Mouse (Mus musculus): ENCODE results near the gene Gm44511. TPM values are rescaled to one million over a fixed set of nuclear protein-coding genes. Genes with fewer than 3 reads are reported as not detected.
"Not testable (repeated sequence)": the region's sequence is repeated elsewhere in the genome, so short reads cannot be mapped to it uniquely, and the experiment has no call there.

Gene Gm44511
- polyA plus RNA-seq, 1 experiment from 2014 or later = not detected

DNA sequence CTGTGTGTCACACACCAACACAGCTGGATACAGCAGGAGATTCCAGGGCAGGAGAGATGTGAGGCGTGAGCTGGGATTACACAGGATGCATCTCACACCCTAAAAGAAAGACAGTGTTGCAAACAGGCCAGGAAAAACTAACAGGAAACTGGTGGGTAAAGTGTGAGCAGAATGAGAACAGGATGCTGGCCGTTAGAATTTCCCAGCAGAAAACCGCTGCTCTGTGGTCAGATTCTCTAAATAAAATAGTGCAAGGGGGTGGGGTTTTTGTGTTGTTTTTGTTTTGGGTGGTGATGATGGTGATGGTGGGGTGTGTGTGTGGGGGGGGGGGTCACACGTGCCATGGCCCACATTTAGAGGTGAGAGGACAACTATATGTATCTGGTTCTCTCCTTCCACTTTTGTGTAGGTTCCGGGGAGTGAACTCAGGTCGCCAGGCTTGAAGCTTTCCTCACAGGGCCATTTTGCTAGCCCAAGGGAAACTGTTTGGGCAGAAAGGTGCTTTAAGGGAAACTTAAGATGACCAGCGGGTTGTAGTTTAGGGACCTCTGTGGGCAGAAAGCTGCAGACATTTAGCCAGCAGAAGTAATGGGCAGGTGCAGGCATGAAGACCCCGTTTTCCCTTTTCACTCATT lies 29.7 kb downstream of the Gm44511 start:
- H3K36me3 ChIP-seq (replicated peaks) = no peaks in the 10 kb centered on the region
- no peak overlapping the region for H3K4me2 ChIP-seq
- whole genome bisulfite sequencing = 84% methylated on average over 8 of the region's 8 CpGs
- H3K27ac ChIP-seq = no peak overlapping the region
- H3K27me3 ChIP-seq (replicated peaks) = no peaks in the 10 kb centered on the region
- H3K4me3 ChIP-seq = no peak overlapping the region
- no peak overlapping the region for H3K9ac ChIP-seq
- H3K9me3 ChIP-seq = no peaks in the 10 kb centered on the region
- peaks cover 11% of the 10 kb centered on the region for H3K4me1 ChIP-seq
- ATAC-seq (replicated peaks) = no peak

GRCm38 (mm10) chr6:128793734-128794133 lies 32.4 kb downstream of the Gm44511 start:
- H3K4me1 ChIP-seq = peaks cover 11% of the 10 kb centered on the region
- no peaks in the 10 kb centered on the region for H3K27me3 ChIP-seq (replicated peaks)
- no peaks in the 10 kb centered on the region for H3K9me3 ChIP-seq
- H3K9ac ChIP-seq = no peak overlapping the region
- ATAC-seq (replicated peaks) = no peak
- 69% methylated on average over 6 of the region's 6 CpGs for WGBS
- H3K36me3 ChIP-seq (replicated peaks) = no peaks in the 10 kb centered on the region
- no peak overlapping the region for H3K27ac ChIP-seq
- no peak overlapping the region for H3K4me2 ChIP-seq
- H3K4me3 ChIP-seq = no peak overlapping the region

DNA sequence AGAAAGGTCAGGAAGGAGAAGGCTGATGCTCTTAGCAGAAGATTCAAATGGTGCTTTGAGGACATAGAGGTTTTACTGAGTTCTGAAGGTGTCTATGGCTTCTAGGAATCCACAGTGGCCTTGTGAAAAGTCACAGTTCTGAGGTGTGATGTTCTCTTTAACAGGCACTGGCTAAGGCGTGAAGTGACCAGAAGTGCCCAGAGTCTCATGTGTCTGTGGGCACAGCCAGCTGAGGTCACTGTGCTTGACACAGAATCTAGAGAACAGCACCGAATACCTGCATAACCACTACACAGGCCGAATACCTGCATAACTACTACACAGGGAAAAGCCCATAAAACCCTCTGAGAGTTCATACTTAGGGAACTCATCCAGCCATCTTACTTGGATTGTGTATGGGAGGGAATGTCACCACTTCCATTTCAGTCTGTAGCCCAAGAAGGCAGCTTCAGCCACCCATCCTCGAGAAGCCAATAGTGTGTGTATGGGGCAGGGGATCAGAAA lies 35.6 kb downstream of the Gm44511 start:
- H3K4me1 ChIP-seq; H3K27ac ChIP-seq; ATAC-seq (replicated peaks); H3K9me3 ChIP-seq; H3K9ac ChIP-seq; H3K36me3 ChIP-seq (replicated peaks); H3K4me3 ChIP-seq; H3K4me2 ChIP-seq; H3K27me3 ChIP-seq (replicated peaks): not testable (repeated sequence)
- 89% methylated on average over 4 of the region's 4 CpGs for WGBS

DNA sequence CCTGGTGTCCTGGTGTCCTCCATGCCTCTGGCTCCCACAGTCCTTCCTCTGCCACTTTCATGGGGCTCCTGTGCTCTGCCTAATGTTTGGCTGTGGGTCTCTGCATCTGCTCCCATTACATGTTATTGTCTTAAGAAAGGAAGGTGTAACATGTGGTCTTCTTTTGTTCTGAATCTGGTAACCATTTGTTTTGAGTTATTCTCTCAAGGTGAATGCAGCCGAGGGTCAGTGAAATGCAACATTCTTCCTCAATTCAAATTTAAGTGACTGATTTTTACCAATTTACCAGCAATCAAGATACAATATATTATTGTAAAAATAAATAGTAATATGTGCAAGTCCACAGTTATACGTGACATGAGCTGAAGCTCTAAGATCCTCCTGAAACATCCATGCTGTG lies 37.0 kb downstream of the Gm44511 start, which contains the start of gene Klrb1c:
TSS of gene Klrb1c (minus strand) at position 101 of the 400 bp plus-strand sequence.
- Histone ChIP-seq H3K36me3 (replicated peaks) (no peaks in the 10 kb centered on the region), H3K9me3 (no peaks in the 10 kb centered on the region), H3K27me3 (replicated peaks) (no peaks in the 10 kb centered on the region), H3K4me3 (no peak within 1 kb of the TSS), H3K4me2 (no peak within 1 kb of the TSS), H3K27ac (no peak within 1 kb of the TSS), H3K9ac (no peak within 1 kb of the TSS), H3K4me1 (no peaks in the 10 kb centered on the region)
- 89% methylated on average over 2 of the region's 2 CpGs for WGBS
- ATAC-seq (replicated peaks) = no peak

GRCm38 (mm10) chr6:128788517-128788916 lies 37.6 kb downstream of the Gm44511 start:
- Histone ChIP-seq H3K27me3 (replicated peaks) (no peaks in the 10 kb centered on the region), H3K27ac (no peak overlapping the region), H3K4me1 (no peaks in the 10 kb centered on the region), H3K4me3 (no peak overlapping the region), H3K9me3 (no peaks in the 10 kb centered on the region), H3K36me3 (replicated peaks) (no peaks in the 10 kb centered on the region), H3K4me2 (no peak overlapping the region), H3K9ac (no peak overlapping the region)
- WGBS = 57% methylated on average over 1 of the region's 1 CpGs
- ATAC-seq (replicated peaks) = no peak

GRCm38 (mm10) chr6:128786396-128786795 lies 39.7 kb downstream of the Gm44511 start:
- not testable (repeated sequence) for H3K36me3 ChIP-seq (replicated peaks); H3K27ac ChIP-seq; H3K4me2 ChIP-seq; H3K4me3 ChIP-seq; H3K27me3 ChIP-seq (replicated peaks); H3K9ac ChIP-seq; H3K4me1 ChIP-seq; H3K9me3 ChIP-seq; ATAC-seq (replicated peaks)
- WGBS = 82% methylated on average over 1 of the region's 1 CpGs

DNA sequence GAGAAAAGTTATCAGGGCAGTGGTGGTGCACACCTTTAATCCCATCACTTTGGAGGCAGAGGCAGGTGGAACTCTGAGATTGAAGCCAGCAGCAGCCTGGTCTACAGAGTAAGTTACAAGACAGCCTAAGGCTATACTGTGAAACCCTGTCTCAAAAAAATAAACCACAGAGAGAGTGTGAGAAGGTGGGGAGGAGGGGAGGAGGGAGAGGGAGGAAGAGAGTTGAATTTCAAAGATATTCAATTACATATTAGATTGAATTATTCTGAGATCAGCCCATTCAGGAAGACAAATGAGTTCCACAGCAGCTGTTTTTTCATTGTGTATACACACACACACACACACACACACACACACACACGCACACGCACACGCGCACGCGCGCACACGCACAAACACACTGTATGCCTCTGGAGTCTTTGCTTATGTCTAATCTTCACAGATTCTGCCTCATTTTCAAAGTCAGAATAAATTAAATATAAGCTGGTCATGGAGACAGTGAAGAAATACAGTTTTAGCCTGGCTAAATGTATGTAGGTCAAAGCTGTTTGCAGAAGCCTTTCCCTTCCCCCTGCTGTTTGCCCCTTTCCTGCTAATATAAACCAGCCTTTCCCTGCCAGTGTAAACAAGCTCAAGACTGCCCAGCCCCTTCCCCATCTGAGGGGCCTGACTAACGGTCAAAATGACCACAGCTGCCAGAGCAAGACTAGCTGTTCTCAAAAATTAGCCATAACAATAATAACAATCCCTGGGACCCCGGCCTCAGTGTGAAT lies 56.4 kb downstream of the Gm44511 start:
- Histone ChIP-seq H3K9me3 (no peaks in the 10 kb centered on the region), H3K27ac (0 out of 2 replicates have a peak overlapping the region, but pooled peaks have one; percentile 11), H3K27me3 (replicated peaks) (no peaks in the 10 kb centered on the region), H3K36me3 (replicated peaks) (no peaks in the 10 kb centered on the region), H3K4me3 (no peak overlapping the region), H3K9ac (no peak overlapping the region), H3K4me2 (no peak overlapping the region), H3K4me1 (peaks cover 3% of the 10 kb centered on the region; the same call in 1 of the 2 replicates)
- ATAC-seq (replicated peaks) = no peak; the same call in 1 of the 2 replicates
- WGBS = 75% methylated on average over 10 of the region's 10 CpGs

GRCm38 (mm10) chr6:128768047-128768446 lies 58.1 kb downstream of the Gm44511 start:
- H3K4me3 ChIP-seq = no peak overlapping the region
- ATAC-seq (replicated peaks) = no peak
- H3K36me3 ChIP-seq (replicated peaks) = no peaks in the 10 kb centered on the region
- H3K9me3 ChIP-seq = no peaks in the 10 kb centered on the region
- peaks cover 3% of the 10 kb centered on the region; the same call in 1 of the 2 replicates for H3K4me1 ChIP-seq
- 74% methylated on average over 4 of the region's 4 CpGs for WGBS
- H3K9ac ChIP-seq = no peak overlapping the region
- H3K27ac ChIP-seq = no peak overlapping the region
- no peak overlapping the region for H3K4me2 ChIP-seq
- no peaks in the 10 kb centered on the region for H3K27me3 ChIP-seq (replicated peaks)

GRCm38 (mm10) chr6:128766486-128767254 lies 59.4 kb downstream of the Gm44511 start:
- not testable (repeated sequence) for H3K4me1 ChIP-seq; H3K4me3 ChIP-seq; H3K9ac ChIP-seq; H3K27me3 ChIP-seq (replicated peaks); H3K4me2 ChIP-seq; H3K36me3 ChIP-seq (replicated peaks); H3K9me3 ChIP-seq
- 62% methylated on average over 6 of the region's 6 CpGs for WGBS
- ATAC-seq (replicated peaks) = 0 out of 2 replicates have a peak, but pooled peaks have one; percentile 11
- H3K27ac ChIP-seq = peak overlapping the region; percentile 65; the same call in 1 of the 2 replicates

- Histone ChIP-seq H3K9me3 (no peaks in the 10 kb centered on the region), H3K36me3 (replicated peaks) (no peaks in the 10 kb centered on the region), H3K4me3 (no peak overlapping the region), H3K4me1 (peaks cover 8% of the 10 kb centered on the region), H3K27me3 (replicated peaks) (no peaks in the 10 kb centered on the region), H3K9ac (no peak overlapping the region), H3K4me2 (no peak overlapping the region), H3K27ac (no peak overlapping the region)
- 85% methylated on average over 1 of the region's 1 CpGs for WGBS
- no peak for ATAC-seq (replicated peaks)
Measured at GRCm38 (mm10) chr6:128765211-128765610, 60.9 kb downstream of the Gm44511 start.

- WGBS = 20% methylated on average over 5 of the region's 5 CpGs
- no peaks in the 10 kb centered on the region for H3K9me3 ChIP-seq
- ATAC-seq (replicated peaks) = no peak
- no peaks in the 10 kb centered on the region for H3K27me3 ChIP-seq (replicated peaks)
- peaks cover 6% of the 10 kb centered on the region for H3K4me1 ChIP-seq
- peak overlapping the region; percentile 51 for H3K4me3 ChIP-seq
- no peaks in the 10 kb centered on the region for H3K36me3 ChIP-seq (replicated peaks)
- H3K9ac ChIP-seq = peak overlapping the region; percentile 51
- H3K4me2 ChIP-seq = peak overlapping the region; percentile 41
- peak overlapping the region; percentile 93 for H3K27ac ChIP-seq
Measured at GRCm38 (mm10) chr6:128764598-128764997, 61.5 kb downstream of the Gm44511 start.

Measured in midbrain, embryonic 15.5 days (tissue).